ENCODE assay signal across 7 mouse cellular contexts in genomic region chr3:123508056-123508674, GRCm38 (mm10).
DNase-seq lines count a peak whose midpoint lies in the region; ATAC-seq lines count a peak whose summit lies in the region.

No protein-coding gene starts in this region.

- DNase-seq in adrenal gland, postnatal 14 days, result peak; percentile 99
- peak; percentile 99 for DNase-seq in embryonic facial prominence, embryonic 11.5 days (ENCODE audit: low spot score)
- peak; percentile 99 for DNase-seq in kidney, adult 11 months
- DNase-seq in limb, embryonic 10.5 days (ENCODE audit: low spot score), result peak; percentile 99
- DNase-seq in spleen, adult 12 weeks (ENCODE audit: low spot score), result peak; percentile 99

- peak; percentile 97 for ATAC-seq in embryonic facial prominence, embryonic 11.5 days (replicated peaks; ENCODE audit: insufficient number of reproducible peaks, low FRiP score, low TSS enrichment, low read depth)
- ATAC-seq in granulocyte monocyte progenitor cell, adult 5-6 weeks (replicated peaks; ENCODE audit: poor library complexity, severe bottlenecking), result peak; percentile 76
- ATAC-seq in midbrain, embryonic 13.5 days, result peak; percentile 98

- no peaks in the 10 kb centered on the region for H3K36me3 ChIP-seq in embryonic facial prominence, embryonic 11.5 days (replicated peaks; ENCODE audit: control insufficient read depth, insufficient read depth, low read depth, low read length)
- peaks cover 14% of the 10 kb centered on the region for H3K36me3 ChIP-seq in limb, embryonic 10.5 days
- peaks cover 4% of the 10 kb centered on the region for H3K36me3 ChIP-seq in midbrain, embryonic 13.5 days

- peak overlapping the region; percentile 80 for H3K4me3 ChIP-seq in embryonic facial prominence, embryonic 11.5 days (ENCODE audit: low read depth, low read length)
- peak overlapping the region; percentile 78 for H3K4me3 ChIP-seq in limb, embryonic 10.5 days
- H3K4me3 ChIP-seq in midbrain, embryonic 13.5 days (replicated peaks), result peak overlapping the region; percentile 58

- under 1% methylated on average over 53 of the region's 53 CpGs for WGBS in embryonic facial prominence, embryonic 11.5 days
- under 1% methylated on average over 53 of the region's 53 CpGs for WGBS in limb, embryonic 10.5 days
- WGBS in midbrain, embryonic 13.5 days, result under 1% methylated on average over 53 of the region's 53 CpGs

- peak overlapping the region; percentile 70 for H3K4me2 ChIP-seq in embryonic facial prominence, embryonic 11.5 days (ENCODE audit: low read depth, low read length)
- H3K4me2 ChIP-seq in midbrain, embryonic 13.5 days (replicated peaks), result peak overlapping the region; percentile 83

- H3K9me3 ChIP-seq in embryonic facial prominence, embryonic 11.5 days (replicated peaks; ENCODE audit: control insufficient read depth, low read length), result no peaks in the 10 kb centered on the region
- H3K9me3 ChIP-seq in limb, embryonic 10.5 days (replicated peaks), result no peaks in the 10 kb centered on the region
- H3K9me3 ChIP-seq in midbrain, embryonic 13.5 days, result no peaks in the 10 kb centered on the region

- H3K27me3 ChIP-seq in embryonic facial prominence, embryonic 11.5 days (ENCODE audit: control insufficient read depth, insufficient read depth, low read length), result no peaks in the 10 kb centered on the region
- H3K27me3 ChIP-seq in limb, embryonic 10.5 days (ENCODE audit: low read depth, poor library complexity, severe bottlenecking), result no peaks in the 10 kb centered on the region
- no peaks in the 10 kb centered on the region for H3K27me3 ChIP-seq in midbrain, embryonic 13.5 days

- H3K9ac ChIP-seq in embryonic facial prominence, embryonic 11.5 days (replicated peaks; ENCODE audit: low read length), result peak overlapping the region; percentile 98
- peak overlapping the region; percentile 84 for H3K9ac ChIP-seq in midbrain, embryonic 13.5 days (replicated peaks)

- H3K27ac ChIP-seq in embryonic facial prominence, embryonic 11.5 days (replicated peaks; ENCODE audit: low read depth, low read length), result peak overlapping the region; percentile 98
- peak overlapping the region; percentile 99 for H3K27ac ChIP-seq in limb, embryonic 10.5 days
- H3K27ac ChIP-seq in midbrain, embryonic 13.5 days, result peak overlapping the region; percentile 97

- H3K4me1 ChIP-seq in embryonic facial prominence, embryonic 11.5 days (ENCODE audit: control insufficient read depth, insufficient read depth, low read length), result no peaks in the 10 kb centered on the region
- peaks cover 11% of the 10 kb centered on the region; the same call in 1 of the 2 replicates for H3K4me1 ChIP-seq in limb, embryonic 10.5 days
- H3K4me1 ChIP-seq in midbrain, embryonic 13.5 days (replicated peaks), result peaks cover 33% of the 10 kb centered on the region

Comparison
In these comparisons a context has a peak if more than half of its experiments do, and no peak if none do; other contexts are left out.
1. Peak in every context shown above with its lines: DNase-seq, ATAC-seq, H3K4me3 ChIP-seq and H3K27ac ChIP-seq.